Mouse (Mus musculus): ENCODE results near the gene Fhl2.
A peak's percentile ranks its signal among the peaks of the same experiment; 100 is the strongest.
"Not testable (repeated sequence)": the region's sequence is repeated elsewhere in the genome, so short reads cannot be mapped to it uniquely, and the experiment has no call there.

The Fhl2 gene

GRCm38 (mm10) chr1:43150225-43150624 lies 46.6 kb downstream of the Fhl2 start:
- no peak for DNase-seq (ENCODE audit: low spot score)

DNA sequence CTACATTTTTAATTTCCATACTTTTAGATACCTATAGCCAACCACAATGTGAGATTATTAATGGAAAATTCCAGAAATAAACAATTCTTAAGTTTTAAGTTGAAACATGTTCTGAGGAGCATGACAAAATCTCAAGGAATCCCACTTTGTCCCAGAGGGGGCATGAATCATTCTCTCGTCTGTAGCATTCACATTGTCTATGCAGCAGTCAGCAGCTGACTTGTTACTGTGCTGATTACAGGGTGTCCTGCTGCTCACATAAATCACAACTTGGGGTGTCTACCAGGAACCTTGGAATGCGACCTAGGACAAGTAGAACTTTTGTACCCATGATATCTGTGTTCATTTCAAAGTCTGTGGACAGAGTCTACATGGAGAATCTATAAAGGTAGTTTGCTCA lies 49.3 kb downstream of the Fhl2 start:
- DNase-seq (ENCODE audit: low spot score) = no peak

DNA sequence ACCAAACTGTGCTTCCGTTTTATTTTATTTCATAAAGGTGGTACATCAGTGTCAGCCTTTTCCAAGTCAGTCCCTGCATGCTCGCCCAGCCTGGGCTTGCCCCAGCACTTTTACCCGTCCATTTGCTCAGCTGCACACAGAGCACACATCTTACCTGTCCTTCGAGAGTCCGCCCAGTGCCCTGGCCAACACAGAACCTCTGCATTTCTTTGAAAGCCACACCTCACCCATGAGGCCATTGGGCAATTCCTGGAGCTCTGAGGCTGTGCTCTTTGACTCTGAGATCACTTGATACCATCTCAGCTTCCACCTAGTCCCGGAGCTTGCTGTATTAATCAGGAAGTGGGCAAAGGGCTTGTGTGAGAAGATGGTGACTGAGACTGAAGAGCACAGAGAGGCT lies 51.4 kb downstream of the Fhl2 start:
- no peak for DNase-seq (ENCODE audit: low spot score)

- no peak for DNase-seq (ENCODE audit: low spot score)
These were observed 52.4 kb downstream of the Fhl2 start for GRCm38 (mm10) chr1:43144338-43144906.

GRCm38 (mm10) chr1:43143791-43144190 lies 53.0 kb downstream of the Fhl2 start:
- no peak for DNase-seq (ENCODE audit: low spot score)

GRCm38 (mm10) chr1:43143284-43143683 lies 53.5 kb downstream of the Fhl2 start:
- no peak for DNase-seq (ENCODE audit: low spot score)

- no peak for DNase-seq (ENCODE audit: low spot score)
These were observed 53.9 kb downstream of the Fhl2 start for GRCm38 (mm10) chr1:43142849-43143248.

DNA sequence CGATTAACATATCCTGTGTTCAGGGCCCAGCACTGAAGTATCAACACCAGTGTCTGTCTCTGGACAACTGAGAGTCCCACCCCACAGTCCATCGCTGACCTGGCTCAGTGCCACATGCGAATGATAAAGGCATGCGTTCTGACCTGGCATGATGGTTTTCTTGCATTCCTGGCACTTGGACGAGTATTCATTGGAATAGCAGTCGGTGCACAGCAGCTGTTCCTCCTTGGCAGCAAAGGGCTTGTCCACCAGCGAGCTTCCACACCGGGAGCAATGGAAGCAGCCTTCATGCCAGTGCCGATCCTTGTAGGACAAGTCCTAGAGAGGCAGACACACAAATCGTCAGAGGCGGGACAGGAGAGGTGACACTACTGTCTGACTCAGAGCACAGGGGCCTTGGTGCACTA lies 55.2 kb downstream of the Fhl2 start:
- DNase-seq (ENCODE audit: low spot score) = no peak

DNA sequence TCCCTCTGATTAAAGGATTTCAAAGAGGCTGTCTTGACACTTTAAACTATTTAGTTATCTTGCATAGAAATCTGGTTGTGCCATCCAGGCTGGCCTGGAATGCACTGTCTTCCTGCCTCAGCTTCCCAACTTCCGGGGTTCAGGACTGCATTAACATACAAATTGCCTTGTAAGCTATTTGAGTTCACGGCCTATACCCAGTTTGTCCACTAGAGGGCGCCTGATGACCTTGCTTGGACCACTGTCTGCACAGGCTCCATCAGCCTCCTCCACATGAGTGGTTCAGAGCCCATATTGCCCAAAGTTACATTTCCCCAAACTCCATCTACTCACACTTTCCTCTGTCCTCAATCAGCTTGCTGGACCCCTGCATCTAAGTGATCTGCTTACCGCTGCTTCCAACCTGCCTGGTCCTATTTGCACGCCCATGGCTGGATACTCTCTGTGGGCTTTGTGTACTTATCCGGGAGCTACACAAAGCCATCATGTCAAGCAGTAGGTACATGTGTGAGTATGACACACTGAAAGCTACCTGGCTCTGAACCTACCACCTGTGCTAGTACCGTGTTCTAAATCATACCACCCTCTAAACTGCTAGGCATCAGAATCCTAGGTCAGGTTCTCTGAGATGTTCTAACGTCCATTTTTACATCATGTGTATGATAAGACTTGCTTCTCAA lies 57.1 kb downstream of the Fhl2 start:
- peak; percentile 74 for DNase-seq (ENCODE audit: low spot score)

DNA sequence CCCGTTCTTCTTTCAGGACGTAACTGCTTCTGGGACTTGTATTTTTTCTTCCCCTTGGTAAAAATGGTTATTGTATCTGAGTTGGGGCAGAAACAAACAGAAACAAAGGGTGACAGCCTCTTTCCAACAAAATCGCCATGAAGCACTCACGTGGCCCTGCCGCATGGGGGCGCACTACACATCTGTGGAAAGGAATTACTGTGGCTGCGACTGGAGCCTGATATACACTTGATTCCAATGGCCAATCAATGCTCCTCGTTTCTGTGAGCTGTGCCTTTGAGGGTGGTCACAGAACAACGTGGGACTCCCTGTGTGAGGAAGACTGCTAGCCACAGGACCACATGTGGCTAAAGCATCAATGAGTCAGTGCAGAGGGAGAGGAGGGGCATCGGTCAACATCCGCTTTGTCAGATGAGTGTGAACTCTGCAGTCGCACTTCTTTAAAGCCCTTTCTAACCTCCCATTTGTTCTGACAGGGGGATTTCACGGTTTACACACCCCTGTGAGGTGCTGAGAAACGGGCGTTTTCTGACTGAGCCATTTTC lies 58.4 kb downstream of the Fhl2 start:
- no peak for DNase-seq (ENCODE audit: low spot score)

DNA sequence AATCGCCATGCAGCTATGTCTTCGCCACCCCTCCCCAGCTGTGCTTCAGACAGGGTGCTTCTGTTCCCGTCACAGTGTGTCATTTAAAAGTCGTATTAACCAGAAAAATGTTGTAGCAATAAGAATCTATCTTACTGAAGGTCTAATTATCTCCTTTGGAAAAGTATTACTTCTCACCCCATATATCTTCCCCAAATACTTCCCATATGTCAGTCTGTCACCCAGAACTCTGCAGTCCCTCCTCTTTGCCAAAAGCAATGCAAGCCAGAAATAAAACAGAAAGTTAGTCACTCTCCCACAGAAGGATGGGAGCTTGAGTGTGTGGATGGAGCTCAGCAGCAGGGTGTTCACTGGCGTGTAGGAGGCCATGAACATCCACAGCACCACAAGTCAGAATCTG lies 59.5 kb downstream of the Fhl2 start:
- no peak for DNase-seq (ENCODE audit: low spot score)

DNA sequence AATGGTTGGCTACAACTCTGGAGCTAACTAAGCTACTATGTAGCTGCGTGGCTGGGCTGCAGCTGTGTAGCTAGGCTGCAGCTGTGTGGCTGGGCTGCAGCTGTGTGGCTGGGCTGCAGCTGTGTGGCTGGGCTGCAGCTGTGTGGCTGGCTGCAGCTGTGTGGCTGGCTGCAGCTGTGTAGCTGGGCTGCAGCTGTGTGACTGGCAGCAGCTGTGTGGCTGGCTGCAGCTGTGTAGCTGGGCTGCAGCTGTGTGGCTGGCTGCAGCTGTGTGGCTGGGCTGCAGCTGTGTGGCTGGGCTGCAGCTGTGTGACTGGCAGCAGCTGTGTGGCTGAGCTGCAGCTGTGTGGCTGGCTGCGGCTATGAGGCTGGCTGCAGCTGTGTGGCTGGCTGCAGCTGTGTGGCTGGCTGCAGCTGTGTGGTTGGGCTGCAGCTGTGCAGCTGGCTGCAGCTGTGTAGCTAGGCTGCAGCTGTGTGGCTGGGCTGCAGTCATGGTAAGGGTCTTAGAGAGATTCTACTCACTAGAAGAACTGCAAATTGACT lies 60.2 kb downstream of the Fhl2 start:
- DNase-seq (ENCODE audit: low spot score) = not testable (repeated sequence)

DNA sequence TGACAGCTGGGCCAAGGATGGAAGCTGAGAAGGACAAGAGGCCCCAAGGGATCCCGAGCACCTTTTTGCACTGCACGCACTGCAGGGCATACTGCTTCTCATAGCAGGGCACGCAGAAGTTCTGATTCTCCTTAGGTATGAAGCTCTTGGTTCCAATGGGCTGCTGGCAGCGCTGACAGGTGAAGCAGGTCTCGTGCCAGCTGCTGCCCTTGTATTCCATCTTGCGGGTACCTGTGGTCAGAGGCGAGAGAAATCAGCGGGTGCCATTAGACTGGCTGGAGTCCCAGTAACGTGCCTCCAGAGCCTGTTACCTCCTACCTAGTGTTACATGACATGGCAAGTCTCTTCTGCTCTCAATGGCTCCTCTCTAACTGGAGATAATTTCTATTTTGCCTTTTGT lies 65.2 kb downstream of the Fhl2 start:
- no peak for DNase-seq (ENCODE audit: low spot score)

DNA sequence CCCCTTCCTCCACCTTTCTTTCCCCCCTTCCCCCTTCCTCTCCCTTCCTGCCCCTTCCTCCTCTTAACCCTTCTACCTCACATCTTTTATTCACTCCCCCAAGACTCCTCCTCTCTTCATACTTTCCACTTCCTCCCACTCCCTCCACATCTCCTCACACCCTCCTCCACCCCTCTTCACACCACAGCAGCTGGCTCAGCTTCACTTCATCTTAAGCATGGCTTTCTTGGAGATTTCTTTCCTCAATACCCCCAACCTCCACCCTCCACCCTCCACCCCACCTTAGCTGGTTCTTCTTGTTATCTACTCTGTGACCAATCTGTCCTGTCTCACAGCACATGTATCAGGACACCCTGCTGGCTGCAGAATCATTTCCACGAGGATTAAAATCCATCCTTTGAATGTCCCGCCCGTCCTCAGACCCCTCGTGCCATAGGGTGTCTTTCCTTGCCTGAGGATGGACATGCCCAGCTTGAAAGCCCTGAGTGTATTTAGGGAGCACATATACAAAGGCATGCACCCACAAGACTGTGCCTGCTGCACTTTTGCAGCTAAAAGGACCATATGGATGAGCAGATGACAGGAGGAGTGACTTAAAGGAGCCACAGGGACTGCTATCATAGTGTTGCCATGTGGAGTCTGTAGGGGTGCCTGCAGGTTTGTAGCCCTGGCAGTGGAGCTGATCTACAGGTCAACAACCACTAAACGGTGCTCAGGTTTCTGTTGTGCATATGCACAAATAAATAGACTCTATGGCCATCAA lies 66.4 kb downstream of the Fhl2 start:
- DNase-seq (ENCODE audit: low spot score) = no peak

DNA sequence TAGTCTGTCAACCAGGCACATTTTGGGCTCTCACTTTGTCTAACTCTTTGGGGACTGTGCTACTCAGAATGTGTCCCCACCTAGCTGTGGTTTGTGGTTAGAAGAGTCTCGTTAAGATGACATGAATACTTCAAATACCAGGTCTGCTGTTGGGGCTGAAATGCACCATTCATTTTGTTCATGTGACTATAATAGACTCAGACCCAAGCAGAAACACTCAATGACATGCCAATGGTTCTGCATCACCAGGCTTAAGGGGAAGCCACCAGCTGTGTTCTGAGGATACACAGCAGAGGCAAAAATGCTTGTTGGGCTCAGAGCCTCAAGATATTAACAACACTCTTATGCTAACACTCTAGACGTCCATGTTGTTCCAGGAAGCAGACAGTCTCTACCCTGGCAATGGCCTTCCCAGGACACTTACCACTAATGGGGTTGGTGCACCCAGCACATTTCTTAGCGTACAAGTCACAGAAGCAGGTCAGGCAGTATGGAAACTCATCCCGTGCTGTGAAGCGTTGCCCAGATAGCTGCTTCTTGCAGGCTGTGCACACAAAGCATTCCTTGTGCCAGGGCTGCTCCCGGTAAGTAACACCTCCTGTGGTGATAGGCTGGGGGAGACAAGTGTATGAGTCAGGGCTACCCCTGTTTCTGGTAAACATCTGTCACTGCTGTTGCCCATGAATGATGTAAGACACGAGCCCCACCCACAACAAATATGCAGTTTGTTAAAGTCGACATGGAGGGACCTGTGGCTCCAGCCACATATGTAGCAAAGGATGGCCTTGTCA lies 68.8 kb downstream of the Fhl2 start:
- no peak for DNase-seq (ENCODE audit: low spot score)

DNA sequence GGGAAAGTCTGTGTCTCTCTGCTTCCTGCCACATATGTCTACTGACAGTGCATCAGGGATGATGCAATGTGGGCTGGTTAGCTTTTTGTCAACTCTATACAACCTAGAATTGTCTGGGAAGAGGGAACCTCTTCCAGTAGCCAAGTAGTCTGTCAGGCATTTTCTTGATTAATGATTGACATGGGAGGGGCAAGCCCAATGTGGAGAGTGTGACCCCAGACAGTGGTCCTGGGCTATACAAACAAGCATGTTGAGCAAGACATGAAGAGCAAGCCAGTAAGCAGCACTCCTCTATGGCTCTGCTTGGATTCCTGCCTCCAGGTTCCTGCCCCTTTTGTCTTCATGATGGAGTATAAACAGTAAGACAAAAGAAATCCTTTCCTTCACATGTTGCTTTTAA lies 69.6 kb downstream of the Fhl2 start:
- no peak for DNase-seq (ENCODE audit: low spot score)

DNA sequence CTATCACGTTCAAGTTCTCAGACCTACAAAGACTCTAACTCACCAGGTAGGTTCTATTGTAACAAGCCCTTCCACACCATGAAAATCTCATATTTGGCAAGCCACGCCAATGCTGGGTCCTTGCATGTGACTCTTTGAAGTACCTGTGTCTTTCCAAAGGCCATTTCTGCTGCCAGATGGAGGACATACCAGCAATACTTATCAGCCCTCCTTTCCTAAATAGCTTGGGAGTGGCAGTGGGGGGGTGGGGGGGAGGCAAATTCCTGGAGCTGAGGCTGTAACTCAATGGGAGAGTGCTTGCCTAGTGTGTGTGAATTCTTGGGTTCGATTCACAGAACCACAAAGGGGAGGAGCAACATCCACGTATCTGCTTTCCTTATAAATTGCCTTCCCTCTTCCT lies 72.1 kb downstream of the Fhl2 start:
- no peak for DNase-seq (ENCODE audit: low spot score)

- DNase-seq (ENCODE audit: low spot score) = no peak
These were observed 74.2 kb downstream of the Fhl2 start for GRCm38 (mm10) chr1:43122616-43123015.

- no peak for DNase-seq (ENCODE audit: low spot score)
These were observed 75.8 kb downstream of the Fhl2 start for GRCm38 (mm10) chr1:43120950-43121349.

- no peak for DNase-seq (ENCODE audit: low spot score)
These were observed 79.3 kb downstream of the Fhl2 start for GRCm38 (mm10) chr1:43117435-43117834.

DNA sequence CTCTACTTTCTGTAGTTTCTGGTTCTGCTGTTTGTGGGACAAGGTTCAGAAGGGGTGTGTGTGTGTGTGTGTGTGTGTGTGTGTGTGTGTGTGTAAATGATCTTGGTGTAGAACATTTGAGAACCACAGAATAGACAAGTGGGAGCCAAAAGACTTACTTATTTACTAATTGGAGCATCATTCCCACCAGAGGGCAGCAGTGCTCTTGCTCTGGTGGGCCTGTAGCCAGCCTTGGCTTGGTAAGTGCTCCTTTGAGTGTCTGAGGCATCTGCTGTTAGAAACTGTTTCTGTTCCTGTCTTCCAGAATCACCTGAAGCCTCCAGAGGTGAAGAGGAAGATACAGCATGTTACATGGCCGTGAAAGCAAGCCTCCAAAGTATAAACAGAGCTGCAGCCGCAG lies 83.9 kb downstream of the Fhl2 start:
- DNase-seq (ENCODE audit: low spot score) = peak; percentile 18

DNA sequence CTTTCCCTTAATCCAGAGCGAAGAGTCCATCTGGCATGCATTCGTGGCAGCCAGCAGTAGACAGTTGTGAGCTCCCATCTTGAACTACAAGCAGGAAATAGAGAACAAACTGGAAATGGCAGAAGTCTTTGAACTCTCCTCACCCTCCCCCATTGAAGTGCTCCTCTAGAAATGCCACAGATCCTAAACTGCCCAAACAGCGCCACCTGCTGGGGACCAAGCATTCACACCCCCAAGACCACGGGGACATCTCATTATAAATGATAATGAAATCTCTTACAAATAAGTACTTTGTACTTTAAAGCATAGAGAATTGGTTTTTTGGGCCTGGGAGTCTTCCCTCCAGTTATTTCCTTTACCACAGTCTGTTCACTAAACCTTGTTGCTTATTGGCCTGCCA lies 86.2 kb downstream of the Fhl2 start:
- DNase-seq (ENCODE audit: low spot score) = peak; percentile 79
